Mouse (Mus musculus): ENCODE measurements around the gene Ipo4. TPM values are rescaled to one million over a fixed set of nuclear protein-coding genes. Genes with fewer than 3 reads are reported as not detected.
A peak's percentile ranks its signal among the peaks of the same experiment; 100 is the strongest.

The Ipo4 gene
- total RNA-seq (2014; fragmentation: Nextera tagmentation): 24.1 and 49.6 TPM in 2 replicates
- 18.1 and 24.9 TPM in 2 replicates for total RNA-seq (2017)
- 32.7 and 75.8 TPM in 2 replicates for polyA plus RNA-seq (2012)

DNA sequence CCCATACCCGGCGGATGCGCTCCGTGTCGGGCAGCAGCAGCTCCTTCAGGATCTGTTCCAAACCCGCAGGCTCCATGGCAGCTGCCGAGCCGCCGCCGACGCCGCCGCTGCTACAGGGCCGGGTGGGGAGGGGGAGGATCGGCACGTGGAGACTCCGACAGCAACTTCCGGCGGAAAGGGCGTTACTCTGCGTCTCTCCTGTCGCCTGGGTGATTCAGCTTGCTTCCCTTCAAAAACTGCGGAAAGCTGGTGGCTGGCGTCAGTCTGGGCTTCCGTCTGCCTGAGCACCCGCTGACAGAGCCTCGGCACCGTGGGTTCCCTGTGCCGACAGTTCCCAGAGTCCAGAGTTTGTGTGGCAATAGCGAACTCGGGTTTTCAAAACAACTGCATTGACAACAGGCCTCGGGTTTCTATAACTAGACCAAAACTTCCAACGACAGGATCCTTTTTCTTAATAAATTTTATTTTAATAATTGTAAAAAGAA is at the start of gene Ipo4:
Gene Ipo4 (minus strand): TSS at position 435 of the 485 bp plus-strand sequence.
- peaks cover 93% of the 10 kb centered on the region for H3K36me3 ChIP-seq (replicated peaks)
- DNase-seq (ENCODE audit: low spot score): peak; percentile 76
- peak within 1 kb of the TSS; percentile 81 for H3K4me3 ChIP-seq (ENCODE audit: low read depth, low read length)

DNA sequence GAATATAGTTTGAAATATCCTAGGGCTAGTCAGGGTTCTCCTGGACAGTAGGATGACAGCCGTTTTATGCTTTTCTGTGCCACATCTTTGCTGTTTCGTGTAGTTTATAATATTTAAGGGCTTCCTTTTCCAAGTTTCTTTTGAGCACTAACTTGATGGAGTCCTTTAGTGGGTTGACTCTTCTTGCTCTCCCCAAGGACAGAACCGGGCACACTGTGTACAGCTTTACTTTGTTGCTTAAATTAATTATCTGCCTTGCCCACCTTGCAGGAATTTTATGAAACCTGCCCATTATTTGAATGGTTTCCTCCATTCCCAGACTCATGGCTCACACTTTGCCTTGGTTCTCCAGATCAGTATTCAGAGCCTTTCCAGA is 46.3 kb upstream of the Ipo4 start:
- 0 out of 2 replicates have a peak, but pooled peaks cover 3% of the 10 kb centered on the region for H3K27me3 ChIP-seq (ENCODE audit: insufficient read depth, low read length)
- peak overlapping the region; percentile 87 for H3K4me3 ChIP-seq (ENCODE audit: low read depth, low read length)
- H3K9me3 ChIP-seq (replicated peaks): no peaks in the 10 kb centered on the region
- TF ChIP-seq GATA1 (IDR thresholded peaks at IDR 0.05; ENCODE audit: borderline replicate concordance, low read length): no peak
- no peak for TF ChIP-seq TAL1 (conservative IDR thresholded peaks at IDR 0.05; ENCODE audit: low read depth, low read length)
- no peak for TF ChIP-seq CTCF (IDR thresholded peaks at IDR 0.05; ENCODE audit: low read depth, low read length)
- TF ChIP-seq GATA2 (IDR thresholded peaks at IDR 0.05; ENCODE audit: borderline replicate concordance, low read depth, low read length): no peak
- TF ChIP-seq POLR2AphosphoS5 (IDR thresholded peaks at IDR 0.05; ENCODE audit: insufficient replicate concordance, low read depth, low read length): no peak
- peaks cover 40% of the 10 kb centered on the region for H3K36me3 ChIP-seq (replicated peaks)
- peaks cover 34% of the 10 kb centered on the region for H3K4me1 ChIP-seq (ENCODE audit: insufficient read depth, low read depth, low read length)
- ATAC-seq (ENCODE audit: extremely low read depth, insufficient number of reproducible peaks, low FRiP score, poor library complexity, severe bottlenecking): no peak
- no peak for DNase-seq (ENCODE audit: low spot score)

More for the DNA sequence above, at the start of gene Ipo4:
- ATAC-seq (ENCODE audit: extremely low read depth, insufficient number of reproducible peaks, low FRiP score, poor library complexity, severe bottlenecking): peak; percentile 89
- H3K27me3 ChIP-seq (ENCODE audit: insufficient read depth, low read length): no peaks in the 10 kb centered on the region
- peaks cover 59% of the 10 kb centered on the region for H3K4me1 ChIP-seq (ENCODE audit: insufficient read depth, low read depth, low read length)
- H3K9me3 ChIP-seq (replicated peaks): no peaks in the 10 kb centered on the region
- no peak for TF ChIP-seq GATA1 (IDR thresholded peaks at IDR 0.05; ENCODE audit: borderline replicate concordance, low read length)
- no peak for TF ChIP-seq CTCF (IDR thresholded peaks at IDR 0.05; ENCODE audit: low read depth, low read length)
- TF ChIP-seq TAL1 (conservative IDR thresholded peaks at IDR 0.05; ENCODE audit: low read depth, low read length): no peak
- TF ChIP-seq GATA2 (IDR thresholded peaks at IDR 0.05; ENCODE audit: borderline replicate concordance, low read depth, low read length): no peak
- TF ChIP-seq POLR2AphosphoS5 (IDR thresholded peaks at IDR 0.05; ENCODE audit: insufficient replicate concordance, low read depth, low read length): no peak

DNA sequence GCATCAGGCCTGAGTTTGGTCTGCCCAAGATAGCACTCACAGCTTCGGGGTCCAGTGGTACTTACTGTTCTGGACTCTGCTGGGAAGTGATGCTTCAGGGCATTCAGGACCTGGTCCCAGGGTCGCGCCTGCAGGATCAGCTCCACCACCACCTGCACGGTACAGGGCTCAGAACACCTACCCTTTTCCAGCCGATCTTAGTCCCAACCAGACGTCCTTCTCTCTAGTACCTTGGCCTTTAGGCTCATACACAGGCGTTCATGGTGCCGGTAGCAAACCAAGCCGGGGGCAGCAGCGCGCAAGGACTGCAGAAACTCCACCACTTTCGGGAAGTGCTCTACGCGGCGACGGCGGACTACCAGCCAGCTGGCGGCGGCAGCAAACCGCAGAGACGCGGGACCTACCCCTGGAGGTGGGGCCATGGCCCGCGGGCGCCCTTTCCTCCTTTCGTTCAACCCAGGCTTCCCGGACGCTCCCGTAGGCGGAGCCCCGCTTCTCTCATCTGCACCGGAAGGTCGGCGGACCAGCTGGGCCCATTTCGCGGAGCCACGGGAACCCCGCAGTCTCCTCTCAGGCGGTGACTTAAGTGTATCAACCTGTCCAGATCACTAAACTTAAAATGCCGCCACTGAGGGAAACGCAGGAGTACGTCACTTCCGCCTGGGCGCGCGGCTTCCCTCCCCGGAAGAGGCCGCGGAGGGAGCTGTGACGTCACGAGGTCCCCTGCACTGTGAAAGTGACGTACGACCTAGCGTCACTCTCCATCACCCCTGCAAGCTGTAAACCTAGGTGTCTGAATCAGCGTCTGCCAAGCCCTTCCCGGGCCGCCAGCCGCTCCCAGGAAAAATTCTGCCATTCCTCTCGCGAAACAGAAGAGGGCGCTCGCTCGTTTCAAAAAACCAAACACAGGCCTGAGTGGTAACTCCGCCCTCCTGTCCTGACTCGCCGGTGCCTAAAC is 45.7 kb upstream of the Ipo4 start, which contains the start of gene Tinf2:
Gene Tinf2 (minus strand): TSS at position 661 of the 958 bp plus-strand sequence.
- no peaks in the 10 kb centered on the region for H3K9me3 ChIP-seq (replicated peaks)
- peak; percentile 88 for DNase-seq (ENCODE audit: low spot score)
- H3K4me3 ChIP-seq (ENCODE audit: low read depth, low read length): peak within 1 kb of the TSS; percentile 87
- peak; percentile 95 for ATAC-seq (ENCODE audit: extremely low read depth, insufficient number of reproducible peaks, low FRiP score, poor library complexity, severe bottlenecking)
- H3K27me3 ChIP-seq (ENCODE audit: insufficient read depth, low read length): no peaks in the 10 kb centered on the region
- H3K36me3 ChIP-seq (replicated peaks): peaks cover 47% of the 10 kb centered on the region
- peaks cover 34% of the 10 kb centered on the region for H3K4me1 ChIP-seq (ENCODE audit: insufficient read depth, low read depth, low read length)
- TF ChIP-seq CTCF (IDR thresholded peaks at IDR 0.05; ENCODE audit: low read depth, low read length) (no peak), POLR2AphosphoS5 (IDR thresholded peaks at IDR 0.05; ENCODE audit: insufficient replicate concordance, low read depth, low read length) (no peak), TAL1 (conservative IDR thresholded peaks at IDR 0.05; ENCODE audit: low read depth, low read length) (no peak), GATA2 (IDR thresholded peaks at IDR 0.05; ENCODE audit: borderline replicate concordance, low read depth, low read length) (no peak), GATA1 (IDR thresholded peaks at IDR 0.05; ENCODE audit: borderline replicate concordance, low read length) (no peak)

DNA sequence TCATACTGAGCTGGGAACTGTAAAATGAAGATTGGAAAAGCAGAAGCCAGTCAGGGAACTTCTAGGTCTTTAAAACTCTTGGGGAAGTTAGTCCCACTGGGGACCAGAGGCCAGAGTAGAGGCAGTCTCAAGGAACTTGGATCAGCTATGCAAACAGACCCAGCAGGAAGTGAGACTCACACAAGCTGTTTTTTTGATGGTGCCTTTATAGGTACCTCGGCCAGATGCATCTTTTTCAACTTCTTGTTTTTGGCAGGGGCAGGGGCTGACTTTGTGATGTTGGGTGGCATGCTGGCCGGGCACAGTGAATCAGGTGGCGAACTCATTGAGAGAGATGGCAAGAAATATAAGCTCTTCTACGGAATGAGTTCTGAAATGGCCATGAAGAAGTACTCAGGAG is 41.9 kb upstream of the Ipo4 start:
- no peak overlapping the region for H3K4me3 ChIP-seq (ENCODE audit: low read depth, low read length)
- H3K27me3 ChIP-seq (ENCODE audit: insufficient read depth, low read length): no peaks in the 10 kb centered on the region
- no peaks in the 10 kb centered on the region for H3K9me3 ChIP-seq (replicated peaks)
- H3K4me1 ChIP-seq (ENCODE audit: insufficient read depth, low read depth, low read length): peaks cover 45% of the 10 kb centered on the region
- TF ChIP-seq POLR2AphosphoS5 (IDR thresholded peaks at IDR 0.05; ENCODE audit: insufficient replicate concordance, low read depth, low read length) (no peak), GATA1 (IDR thresholded peaks at IDR 0.05; ENCODE audit: borderline replicate concordance, low read length) (no peak), TAL1 (conservative IDR thresholded peaks at IDR 0.05; ENCODE audit: low read depth, low read length) (no peak), CTCF (IDR thresholded peaks at IDR 0.05; ENCODE audit: low read depth, low read length) (no peak), GATA2 (IDR thresholded peaks at IDR 0.05; ENCODE audit: borderline replicate concordance, low read depth, low read length) (no peak)
- ATAC-seq (ENCODE audit: extremely low read depth, insufficient number of reproducible peaks, low FRiP score, poor library complexity, severe bottlenecking): no peak
- DNase-seq (ENCODE audit: low spot score): no peak
- peaks cover 69% of the 10 kb centered on the region for H3K36me3 ChIP-seq (replicated peaks)

DNA sequence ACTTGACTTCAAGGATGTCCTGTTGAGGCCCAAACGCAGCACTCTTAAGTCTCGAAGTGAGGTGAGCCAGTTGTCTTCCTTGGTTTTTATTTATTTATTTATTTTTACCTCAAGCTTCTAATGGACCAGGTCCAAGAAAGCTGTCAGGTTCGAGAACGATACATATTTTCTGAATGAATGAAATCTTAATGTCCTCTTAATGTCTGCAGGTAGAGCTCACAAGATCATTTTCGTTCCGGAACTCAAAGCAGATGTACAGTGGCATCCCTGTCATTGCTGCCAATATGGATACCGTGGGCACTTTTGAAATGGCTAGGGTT is 36.9 kb upstream of the Ipo4 start:
- Histone ChIP-seq H3K36me3 (replicated peaks) (peaks cover 61% of the 10 kb centered on the region), H3K4me1 (ENCODE audit: insufficient read depth, low read depth, low read length) (peaks cover 41% of the 10 kb centered on the region)
- no peak for TF ChIP-seq GATA1 (IDR thresholded peaks at IDR 0.05; ENCODE audit: borderline replicate concordance, low read length)
- TF ChIP-seq GATA2 (IDR thresholded peaks at IDR 0.05; ENCODE audit: borderline replicate concordance, low read depth, low read length): no peak
- no peak for TF ChIP-seq POLR2AphosphoS5 (IDR thresholded peaks at IDR 0.05; ENCODE audit: insufficient replicate concordance, low read depth, low read length)
- no peak for TF ChIP-seq CTCF (IDR thresholded peaks at IDR 0.05; ENCODE audit: low read depth, low read length)
- no peak for TF ChIP-seq TAL1 (conservative IDR thresholded peaks at IDR 0.05; ENCODE audit: low read depth, low read length)

More for the DNA sequence above, 36.9 kb upstream of the Ipo4 start:
- DNase-seq (ENCODE audit: low spot score) (no peak), ATAC-seq (ENCODE audit: extremely low read depth, insufficient number of reproducible peaks, low FRiP score, poor library complexity, severe bottlenecking) (no peak)
- Histone ChIP-seq H3K27me3 (ENCODE audit: insufficient read depth, low read length) (no peaks in the 10 kb centered on the region), H3K9me3 (replicated peaks) (no peaks in the 10 kb centered on the region), H3K4me3 (ENCODE audit: low read depth, low read length) (peak overlapping the region; percentile 76)

Data from G1E (cell line).